Comparison of ENCODE assay signal across 8 mouse cellular contexts in the genomic region with DNA sequence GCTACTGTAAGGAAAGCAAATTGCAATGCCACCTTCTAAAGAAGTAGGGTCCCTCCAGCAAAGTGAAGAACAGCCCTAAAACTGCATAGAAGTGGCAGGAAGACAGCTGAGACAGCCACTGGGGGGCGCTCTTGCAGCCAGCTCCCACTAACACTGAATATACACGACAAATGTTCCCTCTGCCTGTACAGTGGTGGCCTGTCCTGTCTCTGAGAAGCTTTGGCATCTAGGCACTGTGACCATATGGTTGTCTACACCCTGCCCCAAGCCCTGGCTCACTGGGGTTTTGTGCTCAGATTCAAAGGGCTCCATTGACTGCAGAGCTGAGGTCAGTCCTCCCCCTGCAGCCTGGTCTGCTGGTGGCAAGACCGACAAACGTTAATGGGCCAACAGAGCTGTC. TPM values are rescaled to one million over a fixed set of nuclear protein-coding genes. Genes with fewer than 3 reads are reported as not detected.
DNase-seq lines count a peak whose midpoint lies in the region; ATAC-seq lines count a peak whose summit lies in the region.

No protein-coding gene starts in this region.

- no peak overlapping the region for H3K4me2 ChIP-seq in midbrain, embryonic 13.5 days (replicated peaks)
- peak overlapping the region; percentile 79 for H3K4me2 ChIP-seq in liver, embryonic 15.5 days

- no peaks in the 10 kb centered on the region for H3K27me3 ChIP-seq in midbrain, embryonic 10.5 days (ENCODE audit: low read depth, poor library complexity, severe bottlenecking)
- H3K27me3 ChIP-seq in midbrain, embryonic 13.5 days = no peaks in the 10 kb centered on the region
- no peaks in the 10 kb centered on the region for H3K27me3 ChIP-seq in liver, embryonic 15.5 days

- peak overlapping the region; percentile 10; the same call in 1 of the 2 replicates for H3K27ac ChIP-seq in midbrain, embryonic 10.5 days (replicated peaks)
- no peak overlapping the region for H3K27ac ChIP-seq in midbrain, embryonic 13.5 days
- peak overlapping the region; percentile 97 for H3K27ac ChIP-seq in liver, embryonic 15.5 days (replicated peaks)

- peaks cover 37% of the 10 kb centered on the region for H3K36me3 ChIP-seq in midbrain, embryonic 10.5 days
- peaks cover 32% of the 10 kb centered on the region for H3K36me3 ChIP-seq in midbrain, embryonic 13.5 days
- peaks cover 24% of the 10 kb centered on the region for H3K36me3 ChIP-seq in liver, embryonic 15.5 days (replicated peaks)

- H3K9me3 ChIP-seq in midbrain, embryonic 10.5 days (replicated peaks) = no peaks in the 10 kb centered on the region
- no peaks in the 10 kb centered on the region for H3K9me3 ChIP-seq in midbrain, embryonic 13.5 days
- H3K9me3 ChIP-seq in liver, embryonic 15.5 days (replicated peaks) = no peaks in the 10 kb centered on the region

- H3K9ac ChIP-seq in midbrain, embryonic 13.5 days (replicated peaks) = no peak overlapping the region
- H3K9ac ChIP-seq in liver, embryonic 15.5 days = peak overlapping the region; percentile 81; the same call in 1 of the 2 replicates

- DNase-seq in midbrain, embryonic 10.5 days (ENCODE audit: low spot score) = peak; percentile 53
- peak; percentile 70 for DNase-seq in c-Kit-negative CD71-positive TER-119-positive erythroid progenitor cells, embryonic 14.5 days (ENCODE audit: low read depth, low spot score)
- DNase-seq in frontal cortex, postnatal 10 days (ENCODE audit: low spot score in 2 of 2) = peak; percentile 29 to 57
- DNase-seq in kidney, postnatal 4 days = peak; percentile 63 to 73
- peak; percentile 18 for DNase-seq in right cerebral cortex, postnatal 25 days
- DNase-seq in urinary bladder, postnatal 25 days (ENCODE audit: low spot score) = no peak

- no peak for ATAC-seq in midbrain, embryonic 13.5 days
- no peak for ATAC-seq in liver, embryonic 15.5 days (ENCODE audit: insufficient read depth)

- H3K4me3 ChIP-seq in midbrain, embryonic 10.5 days = no peak overlapping the region
- no peak overlapping the region for H3K4me3 ChIP-seq in midbrain, embryonic 13.5 days (replicated peaks)
- peak overlapping the region; percentile 67; the same call in 1 of the 2 replicates for H3K4me3 ChIP-seq in liver, embryonic 15.5 days (replicated peaks)

- WGBS in midbrain, embryonic 10.5 days = 23% methylated on average over 4 of the region's 4 CpGs
- WGBS in midbrain, embryonic 13.5 days = 23% methylated on average over 4 of the region's 4 CpGs
- WGBS in liver, embryonic 15.5 days (ENCODE audit: insufficient replicate concordance) = 12% methylated on average over 4 of the region's 4 CpGs

- H3K4me1 ChIP-seq in midbrain, embryonic 10.5 days = peaks cover 49% of the 10 kb centered on the region
- H3K4me1 ChIP-seq in midbrain, embryonic 13.5 days (replicated peaks) = peaks cover 19% of the 10 kb centered on the region
- peaks cover 63% of the 10 kb centered on the region for H3K4me1 ChIP-seq in liver, embryonic 15.5 days (replicated peaks)

RNA-seq across cellular contexts. Expression of gene Smim5, which starts 0.9 kb away (rescaled TPM):
- 1.0 and 1.6 TPM in 2 replicates for polyA plus RNA-seq in midbrain, embryonic 10.5 days (2016; fragmentation: Nextera tagmentation; extraction: Ambion mirVana)
- polyA plus RNA-seq in midbrain, embryonic 13.5 days (2015; fragmentation: Nextera tagmentation; extraction: Ambion mirVana) = 0.97 and 1.4 TPM in 2 replicates
- polyA plus RNA-seq in liver, embryonic 15.5 days (2015; fragmentation: Nextera tagmentation; extraction: Ambion mirVana) = 37.8 and 40.0 TPM in 2 replicates

RNA-seq across cellular contexts. Expression of gene Smim6, which starts 12.9 kb away (rescaled TPM):
- 1.00 and 1.3 TPM in 2 replicates for polyA plus RNA-seq in midbrain, embryonic 10.5 days (2016; fragmentation: Nextera tagmentation; extraction: Ambion mirVana)
- polyA plus RNA-seq in midbrain, embryonic 13.5 days (2015; fragmentation: Nextera tagmentation; extraction: Ambion mirVana) = 0.84 and 0.93 TPM in 2 replicates
- polyA plus RNA-seq in liver, embryonic 15.5 days (2015; fragmentation: Nextera tagmentation; extraction: Ambion mirVana) = 2.7 and 3.3 TPM in 2 replicates

RNA-seq across cellular contexts. Expression of gene Sap30bp, which starts 34.2 kb away (rescaled TPM):
- 51.9 and 52.1 TPM in 2 replicates for polyA plus RNA-seq in midbrain, embryonic 10.5 days (2016; fragmentation: Nextera tagmentation; extraction: Ambion mirVana)
- polyA plus RNA-seq in midbrain, embryonic 13.5 days (2015; fragmentation: Nextera tagmentation; extraction: Ambion mirVana) = 52.7 and 53.8 TPM in 2 replicates
- polyA plus RNA-seq in liver, embryonic 15.5 days (2015; fragmentation: Nextera tagmentation; extraction: Ambion mirVana) = 13.0 and 15.0 TPM in 2 replicates

RNA-seq across cellular contexts. Expression of gene Recql5, which starts 34.4 kb away (rescaled TPM):
- 30.6 and 31.8 TPM in 2 replicates for polyA plus RNA-seq in midbrain, embryonic 10.5 days (2016; fragmentation: Nextera tagmentation; extraction: Ambion mirVana)
- 28.3 and 29.2 TPM in 2 replicates for polyA plus RNA-seq in midbrain, embryonic 13.5 days (2015; fragmentation: Nextera tagmentation; extraction: Ambion mirVana)
- 8.1 and 10.9 TPM in 2 replicates for polyA plus RNA-seq in liver, embryonic 15.5 days (2015; fragmentation: Nextera tagmentation; extraction: Ambion mirVana)

RNA-seq across cellular contexts. Expression of gene Myo15b, which starts 40.7 kb away (rescaled TPM):
- polyA plus RNA-seq in midbrain, embryonic 10.5 days (2016; fragmentation: Nextera tagmentation; extraction: Ambion mirVana) = 0.12 and 0.21 TPM in 2 replicates
- polyA plus RNA-seq in midbrain, embryonic 13.5 days (2015; fragmentation: Nextera tagmentation; extraction: Ambion mirVana) = 0.08 and 0.27 TPM in 2 replicates
- polyA plus RNA-seq in liver, embryonic 15.5 days (2015; fragmentation: Nextera tagmentation; extraction: Ambion mirVana) = 0.45 and 0.46 TPM in 2 replicates

Comparison
In these comparisons a context has a peak if more than half of its experiments do, and no peak if none do; other contexts are left out.
1. RNA of gene Smim5, which starts 0.9 kb away (polyA plus RNA-seq): 37.8 to 40.0 TPM in liver, embryonic 15.5 days; 1.0 to 1.6 TPM in midbrain, embryonic 10.5 days and 0.97 to 1.4 TPM in midbrain, embryonic 13.5 days; every median in the first group is over 10 times any median in the second.